Mouse (Mus musculus): ENCODE measurements around the gene Syf2.

- TF ChIP-seq POLR2A (IDR thresholded peaks at IDR 0.05; ENCODE audit: low read depth, low read length) (no peak), CTCF (IDR thresholded peaks at IDR 0.05; ENCODE audit: extremely low read depth, insufficient read depth, insufficient read length, insufficient replicate concordance) (no peak)
Measured at GRCm38 (mm10) chr4:134919733-134920540, 10.8 kb upstream of the Syf2 start.
